Mouse (Mus musculus): ENCODE measurements around the gene Gimd1. TPM values are rescaled to one million over a fixed set of nuclear protein-coding genes. Genes with fewer than 3 reads are reported as not detected.

Gene Gimd1
- polyA plus RNA-seq, 1 experiment from 2014 or later, result not detected

- no peaks in the 10 kb centered on the region for H3K27me3 ChIP-seq
- no peak overlapping the region for H3K4me3 ChIP-seq
- H3K4me1 ChIP-seq, result no peaks in the 10 kb centered on the region
- H3K27ac ChIP-seq, result no peak overlapping the region
- H3K9ac ChIP-seq, result no peak overlapping the region
- H3K4me2 ChIP-seq (replicated peaks), result no peak overlapping the region
- 0 out of 2 replicates have a peak, but pooled peaks cover 2% of the 10 kb centered on the region for H3K9me3 ChIP-seq (replicated peaks)
- no peaks in the 10 kb centered on the region for H3K36me3 ChIP-seq
- 90% methylated on average over 5 of the region's 5 CpGs for WGBS
- ATAC-seq (ENCODE audit: low FRiP score), result no peak
These were observed 20.6 kb downstream of the Gimd1 start for GRCm38 (mm10) chr3:132650191-132650590.

GRCm38 (mm10) chr3:132651776-132652175, 22.2 kb downstream of the Gimd1 start:
- no peak overlapping the region for H3K27ac ChIP-seq
- no peaks in the 10 kb centered on the region for H3K27me3 ChIP-seq
- no peak overlapping the region for H3K4me2 ChIP-seq (replicated peaks)
- no peaks in the 10 kb centered on the region for H3K4me1 ChIP-seq
- no peak overlapping the region for H3K9ac ChIP-seq
- ATAC-seq (ENCODE audit: low FRiP score), result no peak
- H3K9me3 ChIP-seq (replicated peaks), result 0 out of 2 replicates have a peak, but pooled peaks cover 2% of the 10 kb centered on the region
- H3K36me3 ChIP-seq, result peaks cover 4% of the 10 kb centered on the region; the same call in 1 of the 2 replicates
- WGBS, result 94% methylated on average over 3 of the region's 3 CpGs
- H3K4me3 ChIP-seq, result no peak overlapping the region

GRCm38 (mm10) chr3:132653959-132654358, 24.3 kb downstream of the Gimd1 start:
- H3K4me3 ChIP-seq, result no peak overlapping the region
- 0 out of 2 replicates have a peak, but pooled peaks cover 2% of the 10 kb centered on the region for H3K9me3 ChIP-seq (replicated peaks)
- no peak for ATAC-seq (ENCODE audit: low FRiP score)
- H3K4me2 ChIP-seq (replicated peaks), result no peak overlapping the region
- H3K36me3 ChIP-seq, result peaks cover 9% of the 10 kb centered on the region
- H3K27ac ChIP-seq, result no peak overlapping the region
- no peaks in the 10 kb centered on the region for H3K4me1 ChIP-seq
- 88% methylated on average over 7 of the region's 7 CpGs for WGBS
- H3K9ac ChIP-seq, result no peak overlapping the region
- H3K27me3 ChIP-seq, result no peaks in the 10 kb centered on the region

- ATAC-seq (ENCODE audit: low FRiP score), result no peak
- 71% methylated on average over 2 of the region's 2 CpGs for WGBS
- Histone ChIP-seq H3K4me2 (replicated peaks) (no peak overlapping the region), H3K36me3 (peaks cover 25% of the 10 kb centered on the region), H3K27me3 (no peaks in the 10 kb centered on the region), H3K27ac (no peak overlapping the region), H3K9me3 (replicated peaks) (0 out of 2 replicates have a peak, but pooled peaks cover 2% of the 10 kb centered on the region), H3K4me1 (no peaks in the 10 kb centered on the region), H3K9ac (no peak overlapping the region), H3K4me3 (no peak overlapping the region)
These were observed 26.3 kb downstream of the Gimd1 start for GRCm38 (mm10) chr3:132655955-132656354.

- H3K9me3 ChIP-seq (replicated peaks), result no peaks in the 10 kb centered on the region
- H3K4me2 ChIP-seq (replicated peaks), result no peak overlapping the region
- no peak for ATAC-seq (ENCODE audit: low FRiP score)
- H3K36me3 ChIP-seq, result peaks cover 16% of the 10 kb centered on the region
- H3K9ac ChIP-seq, result no peak overlapping the region
- H3K27ac ChIP-seq, result no peak overlapping the region
- H3K4me1 ChIP-seq, result peaks cover under 1% of the 10 kb centered on the region
- no peak overlapping the region for H3K4me3 ChIP-seq
- 92% methylated on average over 2 of the region's 2 CpGs for WGBS
- H3K27me3 ChIP-seq, result no peaks in the 10 kb centered on the region
These were observed 47.9 kb downstream of the Gimd1 start for GRCm38 (mm10) chr3:132677494-132677893.

- Histone ChIP-seq H3K27me3 (no peaks in the 10 kb centered on the region), H3K4me2 (replicated peaks) (peak within 1 kb of the TSS; percentile 69), H3K9me3 (replicated peaks) (no peaks in the 10 kb centered on the region), H3K4me3 (peak within 1 kb of the TSS; percentile 71), H3K27ac (peak within 1 kb of the TSS; percentile 88), H3K9ac (peak within 1 kb of the TSS; percentile 81), H3K4me1 (peaks cover 14% of the 10 kb centered on the region), H3K36me3 (peaks cover 7% of the 10 kb centered on the region; the same call in 1 of the 2 replicates)
- peak; percentile 97 for ATAC-seq (ENCODE audit: low FRiP score)
- under 1% methylated on average over 41 of the region's 42 CpGs for WGBS
These were observed 54.0 kb downstream of the Gimd1 start, which contains the start of gene Tbck for GRCm38 (mm10) chr3:132683447-132684230. Gene Tbck (plus strand): TSS chr3:132684144.

GRCm38 (mm10) chr3:132684231-132684928, 54.8 kb downstream of the Gimd1 start, which contains the start of gene Aimp1:
Gene Aimp1 (minus strand): TSS chr3:132684370.
- Histone ChIP-seq H3K4me2 (replicated peaks) (peak within 1 kb of the TSS; percentile 69), H3K27me3 (no peaks in the 10 kb centered on the region), H3K4me1 (peaks cover 14% of the 10 kb centered on the region), H3K9ac (peak within 1 kb of the TSS; percentile 81), H3K36me3 (peaks cover 7% of the 10 kb centered on the region; the same call in 1 of the 2 replicates), H3K9me3 (replicated peaks) (no peaks in the 10 kb centered on the region), H3K4me3 (peak within 1 kb of the TSS; percentile 71), H3K27ac (peak within 1 kb of the TSS; percentile 88)
- ATAC-seq (ENCODE audit: low FRiP score), result no peak
- WGBS, result 1% methylated on average over 27 of the region's 27 CpGs

Other genes starting within 250 kb of the Gimd1 start
- 32.4 and 32.6 TPM in 2 replicates for gene Tbck, start 54.3 kb downstream of the Gimd1 start, polyA plus RNA-seq (2016; fragmentation: Nextera tagmentation; extraction: Ambion mirVana)
- gene Aimp1, start 54.5 kb downstream of the Gimd1 start, polyA plus RNA-seq (2016; fragmentation: Nextera tagmentation; extraction: Ambion mirVana), result 64.2 and 67.0 TPM in 2 replicates